Mouse (Mus musculus) urinary bladder, adult 18-20 months (tissue): ENCODE data around the gene Snrk.
"Not testable (repeated sequence)": the region's sequence is repeated elsewhere in the genome, so short reads cannot be mapped to it uniquely, and the experiment has no call there.

Experiments used
- DNase-seq, 2 experiments: peaks; one replicate each; pipeline ENCODE4 v3.0.0; 2022; ENCODE audit warnings: low spot score in 2 of 2, mixed read lengths in 2 of 2

Snrk gene

DNA sequence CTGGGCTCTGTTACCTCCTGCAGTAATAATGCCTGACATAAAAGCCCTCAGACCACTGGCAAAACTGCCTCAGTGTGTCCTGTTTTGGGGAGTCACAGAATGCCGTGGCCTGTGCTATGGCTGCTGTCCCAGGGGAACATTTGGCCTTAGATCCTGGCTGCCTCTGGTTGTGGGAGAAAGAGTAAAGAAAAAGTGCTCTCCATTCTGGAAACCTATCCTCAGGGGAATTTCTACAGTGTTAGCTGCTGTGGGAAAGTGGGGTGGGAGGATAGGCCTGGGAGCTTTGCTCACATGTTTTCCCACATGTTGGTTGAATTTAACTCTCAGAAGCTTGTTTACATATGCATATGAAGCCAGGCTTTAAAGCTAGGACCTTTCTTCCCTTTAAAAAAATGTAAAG, 26.2 kb downstream of the Snrk start:
- DNase-seq: no peak

DNA sequence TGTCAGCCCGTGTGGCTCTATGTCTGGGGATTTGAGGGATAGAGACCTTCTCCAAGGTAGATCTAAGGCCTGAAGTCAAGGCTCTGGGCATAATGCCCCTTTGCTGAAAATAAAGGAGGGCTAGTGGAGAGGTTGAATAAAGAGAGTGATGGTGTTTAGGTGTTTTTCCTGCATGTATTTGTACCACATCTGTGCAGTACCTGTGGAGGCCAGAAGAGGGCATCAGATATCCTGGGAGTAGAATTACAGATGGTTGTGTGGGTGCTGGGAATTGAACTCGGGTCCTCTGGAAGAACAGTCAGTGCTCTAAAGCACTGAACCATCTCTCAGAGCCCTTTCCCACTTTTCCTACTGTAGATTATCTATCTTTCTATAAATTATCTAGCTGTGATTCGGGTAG, 27.7 kb downstream of the Snrk start:
- DNase-seq: no peak

DNA sequence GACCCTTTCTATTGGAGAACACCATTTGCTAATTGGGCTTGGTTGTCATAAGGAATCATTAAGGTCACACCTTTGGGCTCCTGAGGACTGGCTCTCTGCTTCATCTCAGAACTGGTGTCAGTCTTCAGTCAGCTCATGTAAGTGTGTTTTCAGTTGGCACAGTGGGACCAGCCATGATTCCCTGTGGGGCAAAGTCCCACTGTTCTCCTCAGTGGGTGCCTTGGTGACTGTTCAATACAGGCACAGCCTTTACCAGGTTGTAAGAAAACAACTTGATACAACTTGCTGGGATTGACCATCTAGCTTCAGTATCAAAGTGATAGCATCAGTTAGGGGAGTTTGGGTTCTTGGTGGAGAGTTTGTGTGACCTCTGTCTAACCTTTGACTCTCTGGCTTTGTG, 28.6 kb downstream of the Snrk start:
- no peak for DNase-seq

DNA sequence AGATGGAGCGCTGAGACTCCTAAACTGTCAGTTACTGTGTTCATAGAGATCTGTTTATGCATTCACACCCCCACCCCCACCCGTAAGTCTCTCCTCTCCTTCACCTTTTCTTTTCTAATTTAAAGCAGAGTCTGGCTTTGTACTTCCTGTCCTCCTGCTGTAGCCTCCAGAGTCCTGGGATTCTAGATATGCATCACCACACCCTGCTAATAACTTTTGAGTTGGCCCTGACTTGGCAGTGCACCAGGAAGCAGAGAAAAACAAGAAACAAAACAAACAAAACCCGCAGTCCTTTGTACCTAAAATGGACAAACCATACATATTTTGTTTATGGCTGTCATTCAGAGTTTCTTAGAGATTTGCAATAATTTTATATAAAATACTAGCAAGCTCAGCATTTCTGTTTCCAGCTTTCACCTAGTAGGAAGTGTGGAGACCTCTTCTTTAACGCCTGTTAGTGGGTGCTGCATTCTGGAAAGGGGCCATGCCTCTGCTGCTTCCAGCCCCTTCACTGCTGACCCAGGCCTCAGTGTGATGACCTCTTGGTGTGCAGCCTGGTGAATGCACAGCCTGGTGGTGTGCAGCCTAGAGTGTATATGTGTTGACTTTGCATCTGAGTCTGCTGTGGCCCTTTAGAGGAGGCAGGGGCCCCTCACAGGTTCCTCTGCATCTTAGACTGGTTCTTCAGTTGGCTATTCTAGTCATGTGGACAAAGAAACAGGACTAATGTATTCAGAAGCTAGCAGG, 29.2 kb downstream of the Snrk start:
- peak in 1 of 2 experiments; percentile 50 for DNase-seq

DNA sequence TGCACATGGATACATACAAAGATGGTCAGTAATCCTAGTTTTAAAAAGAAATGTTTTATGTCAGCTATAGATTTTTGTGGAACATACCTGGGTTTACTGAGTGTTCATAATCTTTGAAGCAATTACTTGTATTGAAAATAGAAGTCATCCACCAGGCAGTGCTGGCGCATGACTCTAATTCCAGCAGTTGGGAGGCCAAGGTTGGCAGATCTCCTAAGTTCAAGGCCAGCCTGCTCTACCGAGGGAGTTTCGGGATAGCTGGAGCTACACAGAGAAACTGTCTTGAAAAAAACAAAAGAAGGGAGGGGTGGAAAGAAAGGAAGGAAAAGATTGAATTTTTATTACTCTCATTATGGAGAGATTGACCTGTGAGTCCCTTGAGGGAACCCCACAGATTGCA, 31.3 kb downstream of the Snrk start:
- no peak for DNase-seq

DNA sequence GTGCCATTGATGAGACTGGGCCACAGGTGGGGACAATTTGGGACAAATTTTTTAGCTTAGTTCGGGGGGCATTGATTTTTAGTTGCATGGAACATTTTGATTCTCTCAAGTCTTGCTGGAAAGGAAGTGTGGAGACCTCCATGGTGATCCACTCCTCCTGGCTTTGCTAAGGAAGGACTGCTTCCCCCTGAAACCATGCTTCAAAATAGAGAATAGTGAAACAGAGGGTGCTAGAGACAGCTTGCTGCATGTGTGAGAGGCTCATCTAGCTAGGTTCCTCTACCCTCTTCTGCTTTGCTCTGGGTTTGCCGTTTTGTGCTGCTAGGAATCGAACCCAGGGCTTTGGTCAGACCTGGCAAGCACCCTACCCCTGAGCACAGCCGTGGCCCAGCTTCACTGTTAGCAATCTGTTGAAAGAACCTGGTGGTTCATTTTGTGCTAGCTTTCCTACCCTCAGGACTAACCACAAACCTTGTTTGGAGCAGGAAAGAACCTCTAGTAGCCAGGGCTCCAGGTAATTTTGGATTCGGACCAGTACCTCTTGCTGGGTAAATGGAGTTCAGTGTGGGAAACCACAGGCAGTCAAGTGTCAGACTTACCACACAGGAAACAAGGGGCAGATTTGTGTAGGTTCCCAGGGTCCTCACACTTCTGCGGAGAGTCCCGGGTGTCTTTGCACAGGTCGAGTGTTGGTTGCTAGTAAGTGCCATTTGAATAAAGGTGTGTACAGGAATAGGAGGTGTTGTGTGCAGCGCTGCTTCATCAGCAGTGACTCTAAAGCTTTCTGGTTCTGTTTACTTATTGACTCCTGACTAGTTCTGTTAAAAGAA, 33.1 kb downstream of the Snrk start:
- no peak for DNase-seq

DNA sequence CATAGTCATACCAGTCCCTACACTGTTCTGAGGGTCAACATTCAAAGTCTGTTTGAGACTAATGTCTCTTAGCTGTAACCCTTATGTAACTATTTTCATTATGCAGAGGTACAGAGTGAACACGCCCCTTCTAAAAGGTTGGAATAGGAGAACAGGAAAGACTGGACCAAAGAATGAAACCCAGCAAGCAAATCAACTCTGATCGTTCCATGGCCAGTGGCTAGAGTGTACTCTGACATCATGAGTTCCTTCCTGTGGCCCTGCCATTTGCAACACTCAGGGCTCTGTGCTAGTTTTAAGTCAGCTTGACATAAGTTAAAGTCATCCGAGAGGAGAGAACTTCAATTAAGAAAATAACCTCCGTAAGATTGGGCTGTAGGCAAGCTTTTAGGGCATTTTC, 35.0 kb downstream of the Snrk start:
- DNase-seq: peak in 1 of 2 experiments; percentile 32

DNA sequence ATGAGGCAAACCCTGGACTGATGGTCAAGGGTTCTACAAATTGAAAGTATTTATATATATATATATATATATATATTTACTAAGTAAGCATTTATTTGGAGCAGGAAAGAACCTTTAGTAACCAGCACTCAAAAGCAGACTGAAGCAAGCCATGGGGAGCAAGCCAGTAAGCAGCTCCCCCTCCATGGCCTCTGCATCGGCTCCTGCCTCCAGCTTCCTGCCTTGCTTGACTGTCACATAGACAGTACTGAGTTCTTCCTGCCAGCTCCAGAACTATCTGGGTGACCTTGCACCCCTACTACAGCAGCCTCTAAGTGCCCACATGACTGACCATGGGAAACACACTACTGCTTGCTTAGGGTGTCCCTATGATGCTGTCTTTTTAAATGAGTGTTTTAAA, 35.4 kb downstream of the Snrk start:
- DNase-seq: no peak

DNA sequence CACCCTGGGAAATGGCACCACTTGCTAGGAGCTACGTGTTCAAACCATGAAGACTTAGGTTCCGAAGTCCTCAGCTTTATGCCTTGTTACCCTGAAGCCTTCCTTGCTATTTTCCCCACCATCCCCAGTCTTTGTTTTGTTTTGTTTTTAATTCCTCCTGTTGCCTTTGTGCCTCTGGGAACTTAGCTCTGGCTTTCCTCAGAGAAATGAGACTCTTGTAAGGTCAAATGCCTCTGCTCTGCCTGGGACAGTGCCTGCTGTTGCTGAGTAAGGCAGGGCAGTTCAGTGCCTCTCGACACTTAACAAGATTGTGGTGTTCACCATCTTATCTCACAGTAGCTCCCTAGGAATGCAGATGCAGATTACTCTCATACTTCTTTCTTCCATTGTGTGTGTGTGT, 36.4 kb downstream of the Snrk start:
- no peak for DNase-seq

DNA sequence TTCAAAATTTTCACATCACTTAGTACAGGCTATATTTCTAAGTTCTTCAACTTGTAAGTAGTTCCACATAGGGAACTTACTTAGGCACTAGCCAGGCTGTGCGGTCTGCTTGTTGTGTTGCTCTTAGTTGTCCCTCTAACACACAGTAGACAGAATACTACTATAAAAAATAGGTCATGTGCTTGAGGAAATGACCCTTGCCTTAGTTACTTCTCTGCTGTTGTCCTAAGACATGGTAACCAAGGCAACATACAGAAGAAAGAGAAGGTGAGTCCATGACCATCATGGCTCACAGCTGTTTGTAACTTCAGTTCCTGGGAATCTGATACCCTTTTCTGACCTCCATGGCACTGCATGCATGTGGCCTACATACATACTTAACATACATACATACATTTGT, 38.1 kb downstream of the Snrk start:
- no peak for DNase-seq

DNA sequence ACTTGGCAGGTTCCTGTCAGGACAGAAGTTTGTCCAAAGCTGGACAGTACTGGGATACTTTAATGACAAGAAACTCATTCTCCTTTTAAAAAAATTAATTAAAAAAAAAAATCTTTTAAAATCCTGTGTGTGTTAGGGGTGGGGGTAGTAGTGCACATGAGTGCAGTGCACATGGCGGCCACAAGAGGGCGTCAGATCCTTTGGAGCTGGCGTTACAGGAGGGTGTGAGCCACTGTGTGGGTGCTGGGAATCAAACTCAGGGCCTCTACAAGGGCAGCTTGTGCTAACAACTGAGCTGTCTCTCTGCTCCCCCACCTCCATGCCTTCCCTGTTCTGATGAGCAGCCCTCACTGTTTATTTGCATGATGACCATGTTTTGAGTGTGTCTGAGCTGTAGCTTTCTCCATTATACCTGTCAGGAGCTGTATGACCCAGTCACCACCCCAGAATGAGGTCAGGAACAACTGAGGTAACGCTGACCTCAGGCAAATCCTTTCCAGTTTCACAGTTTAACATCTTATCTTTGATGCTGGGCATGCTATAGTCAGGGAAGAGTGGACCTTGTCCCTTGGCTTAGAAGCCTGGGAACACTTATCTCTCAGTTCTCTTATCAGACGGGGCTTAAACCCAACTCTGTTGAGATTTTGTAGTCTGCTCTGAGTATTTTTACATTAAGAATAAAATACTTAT, 39.5 kb downstream of the Snrk start:
- DNase-seq: no peak

DNA sequence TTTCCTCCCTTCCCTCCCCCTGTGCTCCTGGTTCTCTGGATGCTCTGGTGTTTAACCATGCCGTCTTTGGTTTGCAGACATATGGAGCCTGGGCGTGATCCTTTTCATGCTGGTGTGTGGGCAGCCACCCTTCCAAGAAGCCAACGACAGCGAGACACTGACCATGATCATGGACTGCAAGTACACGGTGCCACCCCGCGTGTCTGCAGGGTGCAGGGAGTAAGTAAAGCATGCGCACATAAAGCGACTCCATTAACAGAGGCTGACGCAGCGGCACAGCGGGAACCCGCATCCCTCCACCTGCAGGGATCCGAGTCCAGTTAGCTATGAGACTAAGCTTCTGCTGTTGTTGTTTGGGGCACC, 40.0 kb downstream of the Snrk start:
- no peak for DNase-seq

DNA sequence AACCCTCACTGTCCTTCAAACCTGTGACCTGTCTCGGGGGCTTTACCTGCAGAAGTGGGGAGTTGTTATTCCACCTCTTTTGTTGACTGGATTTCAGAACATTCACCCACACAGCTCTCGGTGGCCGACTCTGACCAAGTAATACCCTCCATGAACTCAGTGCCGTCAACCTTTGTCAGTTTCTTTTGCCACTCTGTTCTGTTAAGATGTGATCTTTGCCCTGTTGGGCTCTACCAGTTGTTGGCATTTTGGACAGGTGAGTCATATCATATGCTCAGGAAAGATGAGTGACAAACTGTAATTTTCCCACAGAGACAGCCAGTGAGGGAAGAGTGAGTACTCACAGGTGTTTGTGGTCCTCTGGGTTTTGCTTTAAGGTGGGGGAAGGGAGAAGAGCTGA, 47.5 kb downstream of the Snrk start:
- no peak for DNase-seq

DNA sequence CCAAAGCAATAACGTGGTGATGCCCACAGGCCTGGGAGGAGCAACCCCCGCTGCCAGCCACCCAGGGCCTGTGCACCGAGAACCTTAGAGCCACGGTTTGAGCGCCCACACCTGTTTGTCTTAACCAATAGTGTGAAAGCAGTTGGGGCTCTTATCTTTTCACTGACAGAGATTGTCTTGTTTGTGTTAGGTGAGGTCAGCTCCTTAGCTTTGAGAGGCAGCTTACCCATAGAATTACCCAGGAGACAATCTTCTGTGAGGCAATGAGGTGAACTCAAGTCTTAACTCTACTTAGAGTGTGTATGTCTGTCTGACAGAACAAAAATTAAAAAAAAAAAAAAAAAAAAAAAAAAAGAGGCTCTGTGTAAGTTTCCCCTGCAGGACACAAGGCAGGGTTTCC, 50.7 kb downstream of the Snrk start:
- DNase-seq: not testable (repeated sequence)

DNA sequence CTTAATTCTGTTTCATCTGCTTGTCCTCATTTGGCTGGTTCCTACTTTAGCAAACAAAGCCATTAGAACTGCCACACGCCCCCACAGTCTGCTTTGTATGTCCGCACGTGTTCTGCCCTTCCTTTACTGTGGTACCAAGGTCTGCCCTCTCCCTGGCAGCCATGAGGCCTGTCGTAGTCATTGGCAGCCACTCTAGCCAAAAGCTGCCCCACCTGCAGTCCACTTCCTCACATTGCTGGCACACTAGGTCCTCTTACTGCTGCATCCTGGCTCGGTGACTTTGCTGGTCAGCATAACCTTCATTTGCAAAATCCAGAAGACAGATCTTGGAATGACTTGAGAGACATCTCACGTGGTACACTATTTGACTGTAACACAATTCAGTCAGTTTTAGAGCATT, 52.8 kb downstream of the Snrk start:
- DNase-seq: no peak

DNA sequence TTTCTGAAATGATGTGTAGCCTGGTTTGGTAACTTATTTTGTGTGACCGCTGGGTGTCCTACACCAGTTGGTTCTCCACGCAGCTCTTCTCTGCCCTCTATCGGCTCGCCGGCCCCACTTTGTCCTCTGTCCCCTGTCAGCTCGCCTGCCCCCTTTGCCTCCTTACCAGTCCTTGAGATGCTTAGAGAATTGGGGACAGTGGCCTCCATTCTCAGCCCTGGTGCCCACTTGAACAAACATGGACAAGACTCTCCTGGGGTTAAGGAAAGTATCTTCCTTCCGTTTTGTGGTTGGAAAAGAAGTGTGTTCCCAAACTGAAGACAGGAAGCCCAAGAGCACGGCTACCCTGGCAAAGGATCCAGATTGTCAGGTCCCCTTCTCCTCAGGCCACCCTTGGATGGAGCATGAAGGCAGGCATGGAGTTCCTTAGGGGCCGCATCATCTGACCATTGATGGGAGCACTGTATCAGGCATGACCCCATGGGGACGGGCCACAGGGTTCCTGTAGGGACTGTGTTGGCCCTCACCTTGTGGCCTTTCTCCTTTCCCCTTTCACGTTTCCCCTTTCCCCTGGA, 55.6 kb downstream of the Snrk start:
- DNase-seq: no peak

DNA sequence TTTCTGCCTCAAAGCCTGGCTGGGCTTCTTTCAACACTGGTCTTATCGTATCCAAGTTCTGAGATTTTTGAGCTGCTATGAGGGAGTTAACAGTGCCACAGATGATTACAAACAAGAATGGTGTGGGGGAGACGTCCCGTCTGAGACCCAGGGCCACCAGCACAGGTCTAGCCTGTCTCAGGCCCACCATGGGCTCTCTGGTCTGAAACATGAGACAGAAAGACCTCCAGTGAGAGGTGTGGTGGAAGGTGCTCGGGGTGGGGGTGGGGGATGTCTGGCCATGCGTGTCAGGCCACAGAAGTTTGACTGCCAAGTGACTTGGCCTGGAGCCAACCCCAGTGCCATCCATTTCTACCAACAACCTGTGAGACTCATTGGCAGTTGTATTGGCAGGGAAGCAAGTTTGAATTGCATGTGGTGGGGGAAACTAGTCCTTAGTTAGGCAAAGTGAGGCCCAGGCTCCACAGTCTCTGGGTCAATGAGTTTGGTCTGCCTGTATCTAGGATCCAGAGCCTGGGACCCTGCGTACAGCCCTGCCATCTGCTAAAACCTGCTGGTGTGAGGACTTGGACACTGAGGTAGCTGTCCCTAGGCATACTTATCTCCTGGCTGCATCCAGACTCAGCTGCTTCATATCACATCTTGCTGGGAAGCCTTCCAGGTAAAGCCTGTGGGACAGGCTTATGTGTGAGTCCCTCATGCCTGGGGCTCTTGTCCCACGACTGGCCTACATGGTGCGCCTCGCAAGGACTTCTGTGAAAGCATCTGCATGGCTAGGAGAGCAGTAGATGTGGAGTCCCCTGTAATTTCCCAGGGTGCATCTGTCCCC, 56.6 kb downstream of the Snrk start:
- DNase-seq: no peak

DNA sequence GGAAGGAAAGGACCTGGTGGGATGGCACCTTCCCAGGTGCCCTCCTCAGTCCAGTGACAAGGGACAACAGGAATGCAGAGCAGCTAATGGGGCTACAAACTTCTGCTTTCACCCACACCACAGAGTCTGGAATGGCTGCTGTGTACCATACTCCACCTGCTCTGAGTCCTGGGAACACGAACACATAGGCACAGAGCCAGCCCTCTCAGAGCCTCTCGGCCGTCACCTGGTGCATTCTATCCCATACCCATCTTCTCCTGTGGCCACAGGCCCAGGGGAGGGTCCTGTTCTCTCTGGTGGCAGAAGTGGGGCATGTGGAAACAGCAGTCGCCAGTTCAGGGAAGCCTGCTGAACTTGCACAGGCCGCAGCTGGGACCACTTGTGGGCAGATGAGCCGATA, 57.7 kb downstream of the Snrk start:
- no peak for DNase-seq

DNA sequence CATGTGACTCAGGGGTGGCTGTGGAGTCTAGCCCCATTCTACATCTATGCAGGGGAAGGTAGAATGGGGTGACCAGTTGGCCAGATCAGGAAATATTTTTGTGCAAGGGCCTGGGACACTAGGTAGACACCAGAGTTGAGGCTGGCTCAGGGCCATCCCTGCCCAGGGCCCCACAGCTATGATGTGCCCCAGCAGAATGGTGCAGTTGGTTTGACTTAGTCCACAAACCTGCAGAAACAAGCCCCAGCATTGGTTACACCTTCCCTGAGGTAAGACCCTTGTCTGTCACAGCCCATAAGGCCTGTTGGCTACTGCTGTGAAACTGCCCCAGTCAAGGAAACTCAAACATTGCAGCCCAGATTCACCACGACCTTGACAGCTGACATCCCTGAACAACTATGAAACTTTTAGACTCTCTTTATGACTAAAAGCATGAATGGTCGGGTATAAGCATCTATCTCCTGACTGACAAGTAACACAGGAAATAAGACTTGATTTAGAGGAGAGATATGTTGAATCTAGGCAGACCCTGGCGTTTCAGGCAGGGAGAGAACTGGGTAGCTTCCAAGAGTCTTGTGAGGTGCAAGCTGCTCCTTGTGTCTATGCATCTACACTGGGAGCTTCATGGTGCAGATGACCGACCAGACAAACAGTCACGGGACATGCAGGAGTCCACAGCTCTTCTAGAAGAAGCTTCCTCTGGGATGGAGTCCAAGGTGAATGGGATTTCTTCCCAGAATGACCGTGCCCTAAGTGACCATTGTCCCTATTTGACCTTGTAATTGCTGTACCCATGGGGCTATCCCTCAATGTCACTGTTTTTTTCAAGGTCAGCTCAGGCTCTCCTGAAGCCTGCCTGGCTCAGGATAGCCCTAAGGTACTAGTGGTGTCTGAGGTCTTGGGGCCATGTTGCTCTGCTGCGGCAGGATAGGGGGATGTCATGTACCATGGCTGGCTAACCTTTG, 60.5 kb downstream of the Snrk start:
- DNase-seq: no peak

DNA sequence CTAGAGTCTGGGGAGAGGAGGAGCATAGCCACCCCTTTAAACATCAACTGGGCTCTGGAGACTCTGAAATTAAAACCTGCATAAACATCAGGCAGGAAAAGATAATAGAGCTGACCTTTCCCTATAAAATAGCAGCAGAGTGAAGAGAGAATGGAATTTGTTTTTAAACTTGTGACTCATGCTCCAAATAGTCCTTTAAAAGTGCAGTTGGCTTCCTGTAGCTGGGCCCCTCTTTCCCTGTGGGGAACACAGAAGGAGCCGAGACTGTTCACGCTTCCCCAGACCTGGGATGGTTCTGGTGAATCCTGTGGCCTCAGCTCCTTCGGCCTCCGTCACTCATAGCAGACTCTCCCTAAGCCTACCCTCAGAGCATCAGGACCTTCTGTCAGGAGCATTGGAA, 61.4 kb downstream of the Snrk start:
- no peak for DNase-seq
